Mouse (Mus musculus): ENCODE measurements around the gene Grm4.

GRCm38 (mm10) chr17:27422726-27423381, 98.3 kb downstream of the Grm4 start:
- TF ChIP-seq CTCF (IDR thresholded peaks at IDR 0.05; ENCODE audit: insufficient read depth, low read depth, low read length) (no peak), POLR2A (IDR thresholded peaks at IDR 0.05; ENCODE audit: insufficient read depth, low read depth, low read length) (no peak)

All from olfactory bulb, adult 2 months (tissue).